Mouse (Mus musculus) bone marrow macrophage, adult 2 months (primary cell): ENCODE data around the gene Map7.

Experiments used
- CTCF ChIP-seq: IDR thresholded peaks from 2 replicates; pipeline ENCODE4 v1.5.1; 2012; ENCODE audit warnings: low read depth, mild to moderate bottlenecking, low read length, moderate library complexity
- POLR2A ChIP-seq: IDR thresholded peaks from 2 replicates; pipeline ENCODE4 v1.6.1; 2012; ENCODE audit warnings: mild to moderate bottlenecking, low read depth, low read length, borderline replicate concordance

DNA sequence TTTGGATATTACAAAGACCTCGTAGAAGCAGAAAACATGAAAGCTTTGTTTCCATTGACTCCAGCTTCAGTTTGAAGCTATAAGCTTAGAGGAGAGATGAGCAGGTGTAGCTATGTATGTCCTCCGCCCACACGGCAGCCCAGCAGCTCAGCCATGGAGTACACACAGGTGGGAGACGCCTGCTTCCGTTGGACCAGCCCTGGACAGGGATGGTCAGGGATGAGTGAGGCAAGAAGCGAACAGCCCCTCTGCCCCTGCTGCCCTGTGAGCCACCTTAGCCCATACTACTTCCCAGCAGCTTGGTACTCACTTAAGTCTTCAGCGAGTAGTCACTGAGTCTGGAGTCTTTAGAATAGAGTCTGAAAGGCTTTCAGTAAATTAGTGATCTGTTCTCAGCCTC is 58.7 kb downstream of the Map7 start:
- TF ChIP-seq CTCF (no peak), POLR2A (no peak)
